Mouse (Mus musculus) mesoderm, embryonic 11.5 days (tissue): ENCODE measurements around the gene Rhox13.

ENCODE experiments used
- DNase-seq: peaks from one replicate; pipeline ENCODE4 v3.0.0-alpha.2; 2012; ENCODE audit warnings: low read depth, low spot score

Gene Rhox13

GRCm38 (mm10) chrX:38120982-38121381 lies at the start of gene Rhox13:
Gene Rhox13 (plus strand): TSS chrX:38121219.
- DNase-seq: no peak

- peak; percentile 31 for DNase-seq
Measured at GRCm38 (mm10) chrX:38084226-38084625, 36.8 kb upstream of the Rhox13 start.

- no peak for DNase-seq
Measured at GRCm38 (mm10) chrX:38085041-38085440, 36.0 kb upstream of the Rhox13 start, which contains the start of gene Rhox11. Gene Rhox11 (minus strand): TSS chrX:38085141.

DNA sequence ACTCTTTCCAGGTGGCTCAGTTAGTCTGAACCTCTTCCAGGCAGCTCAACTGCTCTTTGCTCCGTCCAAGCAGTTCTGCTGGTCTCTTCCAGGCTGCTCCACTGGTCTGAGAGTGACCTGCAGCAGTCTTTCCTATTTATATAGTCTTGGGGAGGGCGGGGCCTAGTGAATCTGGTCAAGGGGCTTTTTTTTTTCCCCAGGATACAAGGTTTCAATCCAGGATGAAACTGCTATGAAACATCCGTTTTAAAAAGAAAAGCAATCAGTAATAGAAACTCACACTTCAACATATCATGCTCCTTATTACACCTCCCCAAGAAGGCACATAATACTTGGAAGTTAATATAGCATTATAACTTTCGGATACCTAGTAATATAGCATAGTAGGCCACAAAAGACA lies 10.2 kb upstream of the Rhox13 start, which contains the start of gene Rhox12:
Rhox12 (minus strand) TSS at position 101 of the 400 bp plus-strand sequence.
- no peak for DNase-seq

GRCm38 (mm10) chrX:38121478-38121877 lies 459 bp downstream of the Rhox13 start:
- DNase-seq: no peak

GRCm38 (mm10) chrX:38159097-38159496 lies 38.1 kb downstream of the Rhox13 start:
- no peak for DNase-seq

- DNase-seq: no peak
Measured at GRCm38 (mm10) chrX:38165315-38165714, 44.3 kb downstream of the Rhox13 start.

DNA sequence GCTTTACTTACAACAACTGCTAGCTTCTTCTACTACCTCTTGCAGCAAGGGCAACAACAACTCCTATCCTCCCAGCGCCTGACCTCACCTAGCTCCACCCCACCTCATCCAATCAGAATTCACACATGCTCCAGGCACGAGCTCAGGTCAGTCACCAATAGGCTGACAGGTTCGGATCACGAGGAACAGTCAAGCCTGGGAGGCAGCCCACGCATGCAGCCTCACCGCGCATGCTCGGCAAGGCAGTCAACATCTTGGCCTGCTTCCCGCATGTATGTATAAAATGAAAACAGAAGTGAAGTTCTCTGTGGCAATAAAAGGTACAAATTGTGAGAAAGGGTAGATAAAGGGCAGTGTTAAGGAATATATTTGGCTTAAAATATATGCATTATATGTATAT lies 45.0 kb downstream of the Rhox13 start:
- no peak for DNase-seq

DNA sequence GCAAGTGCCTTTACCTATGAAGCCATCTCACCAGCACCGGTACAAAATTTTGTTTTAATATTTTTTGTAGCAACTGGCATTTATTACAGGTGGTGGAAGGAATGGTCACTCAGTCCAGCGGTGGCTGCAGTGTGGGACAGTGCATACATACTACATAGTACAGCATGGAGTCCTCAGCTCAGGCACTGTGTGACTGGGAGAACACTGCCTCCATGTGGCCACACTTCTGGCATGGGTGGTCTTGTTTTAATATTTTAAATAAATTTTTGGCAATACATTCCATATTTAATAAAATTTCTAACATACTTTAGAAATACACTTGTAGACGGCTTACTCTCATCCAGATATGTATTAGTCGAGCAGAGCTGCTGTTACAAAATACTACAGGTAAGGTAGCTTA lies 45.6 kb downstream of the Rhox13 start:
- no peak for DNase-seq
